Mouse (Mus musculus): ENCODE measurements around the gene Pcdh19. TPM values are rescaled to one million over a fixed set of nuclear protein-coding genes. Genes with fewer than 3 reads are reported as not detected.

Gene Pcdh19
- polyA plus RNA-seq, 3 experiments from 2014 or later: not detected

GRCm38 (mm10) chrX:133657308-133658302, 31.2 kb downstream of the Pcdh19 start:
- no peak for ATAC-seq

GRCm38 (mm10) chrX:133655876-133656538, 32.8 kb downstream of the Pcdh19 start:
- ATAC-seq: no peak

GRCm38 (mm10) chrX:133655196-133655595, 33.6 kb downstream of the Pcdh19 start:
- ATAC-seq: no peak

- ATAC-seq: no peak
Measured at GRCm38 (mm10) chrX:133653071-133653470, 35.7 kb downstream of the Pcdh19 start.

- no peak for ATAC-seq
Measured at GRCm38 (mm10) chrX:133650379-133650778, 38.4 kb downstream of the Pcdh19 start.

GRCm38 (mm10) chrX:133647809-133648208, 41.0 kb downstream of the Pcdh19 start:
- no peak for ATAC-seq

GRCm38 (mm10) chrX:133639445-133639844, 49.3 kb downstream of the Pcdh19 start:
- ATAC-seq: no peak

- no peak for ATAC-seq
Measured at GRCm38 (mm10) chrX:133629538-133629937, 59.2 kb downstream of the Pcdh19 start.

GRCm38 (mm10) chrX:133618222-133618621, 70.6 kb downstream of the Pcdh19 start:
- no peak for ATAC-seq

- no peak for ATAC-seq
Measured at GRCm38 (mm10) chrX:133605828-133606227, 83.0 kb downstream of the Pcdh19 start.

- ATAC-seq: no peak
Measured at GRCm38 (mm10) chrX:133604272-133604671, 84.5 kb downstream of the Pcdh19 start.

GRCm38 (mm10) chrX:133602068-133602467, 86.7 kb downstream of the Pcdh19 start:
- no peak for ATAC-seq

- no peak for ATAC-seq
Measured at GRCm38 (mm10) chrX:133601658-133602057, 87.1 kb downstream of the Pcdh19 start.

- ATAC-seq: no peak
Measured at GRCm38 (mm10) chrX:133601195-133601594, 87.6 kb downstream of the Pcdh19 start.

GRCm38 (mm10) chrX:133575601-133576382, 113.0 kb downstream of the Pcdh19 start:
- no peak for ATAC-seq

GRCm38 (mm10) chrX:133565355-133565754, 123.4 kb downstream of the Pcdh19 start:
- no peak for ATAC-seq

Other genes with a start within 250 kb of the Pcdh19 start
- gene Tnmd, start 162.0 kb upstream of the Pcdh19 start, polyA plus RNA-seq (2017; shearing (Covaris generic)): not detected
- 1 to 10 TPM; 3.0 to 6.7 (median 4.7) TPM for gene Tspan6, start 209.4 kb upstream of the Pcdh19 start, polyA plus RNA-seq (2017; shearing (Covaris generic))
- gene Srpx2, start 219.4 kb upstream of the Pcdh19 start, polyA plus RNA-seq (2017; shearing (Covaris generic)): not detected